Mouse (Mus musculus) cerebellum, postnatal 4 days (tissue): Measurements from ENCODE around the gene Gm10762.
"Not testable (repeated sequence)": the region's sequence is repeated elsewhere in the genome, so short reads cannot be mapped to it uniquely, and the experiment has no call there.

Source experiments
- DNase-seq, 2 experiments: peaks; one replicate each; pipeline ENCODE4 v3.0.0; 2022; ENCODE audit warnings: low spot score in 2 of 2, mixed read lengths in 1 of 2

The Gm10762 gene

DNA sequence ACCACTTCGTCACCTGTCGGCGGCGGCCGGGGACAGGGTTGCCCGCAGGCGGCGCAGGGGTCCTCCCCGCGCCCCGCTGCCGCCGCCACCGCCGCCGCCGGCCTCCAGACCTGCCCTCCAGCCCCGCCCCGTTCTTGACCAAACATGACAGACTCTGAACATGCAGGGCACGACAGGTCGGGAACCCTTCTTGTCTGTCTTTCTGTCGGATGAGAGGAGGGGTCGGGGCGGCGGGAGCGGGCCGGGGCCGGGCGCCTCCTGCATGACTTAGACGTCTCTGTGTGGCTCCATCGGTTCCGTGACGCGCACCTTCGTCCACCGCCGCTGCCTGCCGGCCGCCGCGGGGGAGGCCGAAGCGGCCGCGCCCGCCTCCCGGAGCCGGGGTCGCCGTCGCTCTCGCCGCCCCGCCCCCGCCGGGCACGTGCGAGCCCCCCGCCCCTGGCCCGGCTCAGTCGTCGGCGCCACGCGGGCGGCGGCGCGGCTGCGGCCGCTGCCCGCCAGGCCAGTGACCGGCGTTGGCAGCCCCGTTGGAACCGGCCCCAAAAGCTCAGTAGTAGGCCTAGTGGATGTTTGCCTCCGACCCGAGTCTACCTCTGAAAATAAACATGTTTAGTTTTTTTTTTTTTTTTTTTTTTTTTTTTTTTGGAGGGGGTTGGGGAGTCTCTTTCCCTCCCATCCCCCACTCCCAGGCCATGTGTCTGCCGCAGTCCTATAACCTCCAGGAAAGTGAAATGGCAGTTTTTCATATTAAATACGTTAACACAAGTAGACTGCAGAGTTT lies at the start of gene Gm10762:
Gm10762 (minus strand) TSS at position 65 of the 781 bp plus-strand sequence.
- DNase-seq: peak; percentile 48 to 80

DNA sequence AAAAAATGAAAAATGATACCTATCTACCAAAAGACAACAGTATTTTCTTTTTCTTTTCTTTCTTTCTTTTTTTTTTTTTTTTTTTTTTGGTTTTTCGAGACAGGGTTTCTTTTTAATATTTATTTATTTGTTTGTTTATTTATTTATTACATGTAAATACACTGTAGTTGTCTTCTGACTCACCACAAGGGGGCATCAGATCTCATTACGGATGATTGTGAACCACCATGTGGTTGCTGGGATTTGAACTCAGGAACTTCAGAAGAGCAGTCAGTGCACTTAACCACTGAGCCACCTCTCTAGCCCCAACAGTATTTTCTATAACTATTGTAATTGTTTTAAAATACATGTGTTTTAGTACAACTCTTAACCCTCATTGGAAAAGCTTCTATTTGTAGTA lies 41.3 kb upstream of the Gm10762 start:
- not testable (repeated sequence) for DNase-seq

DNA sequence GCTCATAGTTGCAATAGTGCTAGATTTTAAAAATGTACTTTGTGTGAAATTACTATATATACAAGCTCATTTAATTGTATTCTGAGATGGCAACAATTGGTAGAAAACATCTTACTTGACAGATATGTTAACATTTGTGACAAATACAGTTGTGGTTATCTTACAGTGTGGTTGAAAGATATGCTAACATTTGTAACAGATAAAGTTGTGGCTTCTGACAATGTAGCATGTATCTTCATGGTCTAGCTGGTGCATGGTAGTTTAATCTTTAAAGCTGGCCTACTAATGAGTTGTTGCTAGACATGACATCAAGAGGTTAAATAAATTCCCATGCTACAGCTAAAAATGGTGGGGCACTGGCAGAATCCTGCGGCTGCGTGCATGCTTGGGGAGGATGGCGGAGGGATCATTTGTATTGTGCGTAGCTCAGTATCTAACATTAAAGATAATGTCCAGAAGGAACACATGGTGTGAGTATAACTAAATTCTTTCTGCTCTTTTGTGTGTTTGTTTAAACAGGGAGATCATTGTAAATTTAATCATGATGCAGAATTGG lies 38.7 kb upstream of the Gm10762 start:
- DNase-seq: no peak

DNA sequence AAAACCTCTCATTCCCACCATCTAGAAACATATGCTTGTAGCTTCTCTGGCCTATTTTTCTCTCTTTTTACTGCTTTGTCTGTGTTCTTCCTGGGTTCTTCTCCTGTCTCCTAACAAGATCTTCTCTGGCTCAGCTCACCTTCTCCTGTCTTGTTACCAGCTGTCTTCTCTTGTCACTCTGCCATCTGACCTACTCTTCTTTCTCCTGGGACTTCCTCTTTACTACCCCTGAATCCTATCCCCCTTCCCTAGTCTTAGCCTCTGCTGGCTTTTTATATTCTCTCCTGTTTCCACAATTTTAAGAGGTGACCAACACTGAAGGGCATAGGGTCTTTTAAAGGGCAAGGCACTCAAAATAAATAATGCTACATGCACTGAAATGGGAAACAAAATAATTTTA lies 37.3 kb upstream of the Gm10762 start:
- no peak for DNase-seq

DNA sequence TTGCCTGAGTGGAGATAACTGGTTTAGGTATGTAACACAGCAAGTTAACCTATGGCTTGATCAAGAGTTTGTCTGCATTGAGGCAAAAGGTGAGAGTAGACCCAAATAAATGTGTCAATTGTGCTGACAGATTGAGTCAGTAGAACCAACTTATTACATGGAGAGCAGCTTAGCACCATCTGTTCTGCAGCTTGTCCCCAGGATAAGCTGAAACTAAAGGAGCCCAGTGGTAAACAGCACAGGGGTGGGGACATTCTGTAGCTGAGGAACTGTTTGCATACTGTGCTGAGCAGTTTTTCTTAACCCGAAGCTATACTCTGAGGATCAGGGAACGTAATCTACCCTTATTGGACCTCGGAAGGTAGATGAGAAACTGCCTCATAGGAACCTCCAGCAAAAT lies 17.2 kb upstream of the Gm10762 start:
- DNase-seq: no peak

DNA sequence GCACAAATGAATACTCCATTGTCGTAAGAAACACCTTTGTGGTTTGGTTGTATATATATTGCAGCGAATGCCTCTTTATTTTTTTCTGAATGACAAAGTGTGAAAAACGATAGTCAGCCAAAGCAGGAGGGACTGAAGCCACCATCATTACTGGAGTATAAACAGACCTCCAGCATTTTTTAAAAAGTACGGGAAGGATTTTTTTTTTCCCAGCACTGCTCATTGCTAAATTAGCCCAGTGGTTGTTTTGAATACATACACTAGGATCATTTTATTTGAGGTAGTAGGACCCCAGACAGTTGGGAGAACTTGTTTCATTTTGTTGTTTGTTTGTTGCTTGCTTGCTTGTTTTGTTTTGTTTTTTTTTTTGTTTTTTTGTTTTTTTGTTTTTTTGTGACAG lies 8.0 kb upstream of the Gm10762 start:
- DNase-seq: no peak

DNA sequence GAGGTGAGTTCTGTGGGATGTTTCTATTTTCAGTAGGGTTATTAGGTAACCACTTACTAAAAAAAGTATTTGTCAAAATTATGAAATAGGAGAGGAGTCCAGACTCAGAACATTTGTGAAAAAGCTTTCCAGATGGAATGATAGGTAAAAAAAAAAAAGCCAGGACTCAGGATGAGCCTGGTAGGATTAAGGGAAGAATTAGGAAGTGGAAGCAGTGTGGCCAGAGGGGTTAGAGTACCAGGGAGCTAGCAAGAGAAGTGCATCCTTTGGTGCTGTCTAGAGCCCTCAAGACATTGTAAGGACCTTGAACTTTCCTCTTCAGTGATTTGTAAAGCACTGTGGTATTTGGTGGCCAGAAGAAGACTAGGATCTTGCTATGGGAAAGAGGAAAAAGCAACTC lies 4.8 kb upstream of the Gm10762 start:
- no peak for DNase-seq

DNA sequence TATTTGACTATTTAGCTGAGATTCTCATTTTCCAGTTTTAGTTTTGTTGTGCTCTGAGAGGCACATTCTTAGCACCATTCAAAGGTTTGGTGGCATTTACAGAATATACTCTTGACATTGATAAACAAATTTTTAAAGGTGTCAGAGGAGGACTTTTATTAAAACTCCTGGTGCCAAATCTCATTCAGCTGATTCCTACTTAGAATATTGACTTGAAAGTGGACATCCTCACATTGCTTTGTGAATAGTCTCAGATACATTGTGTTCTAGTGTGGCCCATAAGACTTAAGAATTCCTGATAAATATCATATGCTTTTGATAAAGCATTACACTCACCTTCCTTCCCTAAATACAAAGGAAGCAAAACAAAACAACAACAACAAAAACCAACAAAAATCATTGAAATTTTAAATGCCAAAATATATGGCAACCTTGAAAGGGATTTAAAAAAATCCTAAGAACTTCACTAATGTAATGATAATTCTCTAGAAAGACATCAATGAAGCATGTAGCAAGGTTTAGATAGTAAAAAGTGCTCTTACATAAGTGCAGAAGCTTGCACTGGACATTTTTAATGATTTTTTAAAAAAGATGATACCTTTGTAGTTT lies 1.1 kb upstream of the Gm10762 start:
- DNase-seq: no peak

DNA sequence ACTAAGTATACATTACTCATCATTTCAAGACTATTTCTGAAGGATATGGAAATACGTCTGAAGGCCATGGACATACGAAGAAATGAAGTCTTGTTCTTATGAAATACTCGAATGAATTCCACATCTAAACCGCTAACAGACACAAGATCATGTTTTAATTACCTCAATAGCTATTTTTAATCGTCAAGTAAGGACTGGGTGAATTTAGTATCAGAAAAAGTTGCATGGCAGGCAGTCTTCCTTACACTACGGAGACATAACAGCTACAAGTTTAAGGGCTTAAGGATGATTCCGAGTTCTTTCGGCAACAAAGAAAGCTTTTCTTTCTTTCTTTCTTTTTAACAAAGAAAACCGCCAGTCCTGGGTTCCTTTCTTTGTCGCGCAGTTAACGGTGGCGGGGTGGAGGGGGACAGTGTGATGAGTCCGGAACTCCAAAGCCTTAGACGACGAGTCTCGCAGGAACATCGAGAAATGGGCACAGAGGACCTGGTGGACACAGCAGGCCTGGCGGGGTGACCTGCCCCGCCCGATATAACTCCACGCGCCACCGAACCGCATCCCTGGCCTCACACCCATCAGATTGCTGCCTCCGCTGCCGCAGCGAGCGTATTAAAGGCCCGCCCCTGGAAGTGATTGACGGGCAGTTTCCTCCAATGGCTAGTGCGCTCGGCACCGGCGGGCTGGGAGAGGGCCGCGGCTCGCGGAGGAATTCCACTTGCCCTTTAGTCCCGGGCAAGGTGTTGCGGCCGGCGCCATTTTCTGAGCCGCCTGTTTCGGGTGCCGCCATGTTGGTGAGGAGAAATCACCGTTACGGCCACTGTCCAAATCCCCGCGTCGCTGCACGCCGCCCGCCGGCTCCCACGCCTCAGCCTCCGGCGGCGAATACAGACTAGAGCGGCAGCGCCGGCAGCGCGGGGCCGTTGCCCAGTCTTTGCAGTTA lies 614 bp downstream of the Gm10762 start, which contains the start of gene Zc3h6:
Zc3h6 (plus strand) TSS at position 762 of the 940 bp plus-strand sequence.
- DNase-seq: peak; percentile 99 to 100

DNA sequence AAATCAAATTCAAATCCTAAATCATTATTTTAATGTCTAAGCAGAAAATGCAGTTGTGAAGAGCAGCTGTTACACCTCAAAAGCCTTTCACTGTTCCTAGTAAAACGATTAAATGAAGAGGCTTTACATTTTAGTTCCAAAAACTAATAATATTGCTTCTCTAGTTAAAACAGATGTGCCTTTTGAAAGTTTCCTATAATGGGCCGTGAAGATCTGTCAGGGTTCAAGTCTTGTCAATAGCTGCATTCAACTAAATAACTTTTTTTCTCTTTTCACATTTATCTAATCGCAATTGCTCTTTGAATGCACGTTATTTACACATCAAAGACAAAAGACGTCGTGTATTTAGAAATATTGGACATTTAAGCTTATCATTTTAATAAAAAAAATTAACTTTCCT lies 1.3 kb downstream of the Gm10762 start:
- no peak for DNase-seq

DNA sequence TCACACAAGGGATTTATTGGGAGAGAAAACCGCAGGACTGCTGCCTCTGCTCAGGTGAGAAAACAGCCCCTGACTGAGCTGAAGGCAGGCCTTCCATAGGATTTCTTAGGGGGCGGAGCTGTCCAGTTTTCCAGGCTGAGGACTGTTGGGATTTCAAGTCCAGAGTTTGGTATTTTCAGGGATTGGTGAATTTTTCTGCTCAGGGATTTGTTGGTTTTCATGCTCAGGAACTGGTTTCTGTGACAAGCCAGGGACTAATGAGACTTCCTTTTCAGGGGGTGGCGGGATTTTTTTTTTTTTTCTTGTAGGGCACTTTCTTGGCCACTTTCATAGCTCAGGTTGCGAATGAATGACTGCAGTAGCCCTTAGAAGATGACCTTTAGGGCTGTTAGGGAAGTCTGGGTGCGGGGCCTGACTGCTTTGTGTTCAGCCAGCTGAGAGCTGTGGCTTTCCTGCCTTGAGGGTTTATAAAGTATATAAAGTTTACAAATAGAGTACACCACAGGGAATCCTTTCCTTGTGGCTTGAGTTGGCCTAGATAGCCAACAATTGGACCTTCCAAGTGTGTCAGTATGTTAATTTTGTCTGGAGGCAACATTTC lies 1.9 kb downstream of the Gm10762 start:
- DNase-seq: no peak

DNA sequence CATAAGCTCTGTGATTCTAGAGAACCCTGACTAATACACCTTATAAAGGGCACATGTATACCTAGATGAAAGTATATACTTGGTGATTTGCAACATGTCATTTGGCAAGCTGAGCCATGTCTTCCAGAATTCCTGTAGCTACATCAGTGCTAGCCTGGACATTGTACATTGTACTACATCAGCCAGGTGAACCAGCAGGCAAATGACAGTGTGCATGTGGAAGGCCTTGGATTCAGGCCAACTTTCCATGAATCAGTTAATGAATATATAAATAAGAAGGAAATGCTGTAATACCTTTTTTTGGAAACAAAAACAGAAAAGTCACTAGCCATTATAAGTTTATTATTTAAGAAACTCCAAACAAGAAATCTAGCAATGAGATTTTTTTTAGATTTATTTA lies 13.3 kb downstream of the Gm10762 start:
- DNase-seq: no peak

DNA sequence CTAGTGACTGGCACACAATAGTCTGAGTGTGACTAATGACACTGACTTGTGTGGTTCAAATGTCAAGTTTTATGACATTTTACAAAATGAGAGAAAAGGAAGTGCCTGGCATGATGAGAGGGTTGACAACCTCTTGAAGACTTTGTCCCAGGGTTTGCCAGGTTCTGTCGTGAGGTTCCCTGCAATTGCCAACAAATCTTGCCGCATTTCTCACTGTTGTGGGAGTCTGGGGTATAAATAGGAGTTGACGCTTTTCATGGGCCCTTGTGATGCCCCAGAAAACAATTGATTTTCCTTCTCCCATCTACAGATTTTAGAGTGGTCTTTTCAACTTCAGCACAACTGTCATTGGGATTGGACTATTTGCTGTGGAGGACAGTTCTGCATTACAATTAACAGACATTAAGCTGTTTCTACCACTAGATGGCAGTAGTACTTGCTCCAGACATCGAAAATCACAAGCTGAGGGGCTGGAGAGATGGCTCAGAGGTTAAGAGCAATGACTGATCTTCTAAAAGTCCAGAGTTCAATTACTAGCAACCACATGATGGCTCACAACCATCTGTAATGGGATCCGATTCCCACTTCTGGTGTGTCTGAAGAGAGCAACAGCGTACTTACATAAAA lies 19.4 kb downstream of the Gm10762 start:
- no peak for DNase-seq

DNA sequence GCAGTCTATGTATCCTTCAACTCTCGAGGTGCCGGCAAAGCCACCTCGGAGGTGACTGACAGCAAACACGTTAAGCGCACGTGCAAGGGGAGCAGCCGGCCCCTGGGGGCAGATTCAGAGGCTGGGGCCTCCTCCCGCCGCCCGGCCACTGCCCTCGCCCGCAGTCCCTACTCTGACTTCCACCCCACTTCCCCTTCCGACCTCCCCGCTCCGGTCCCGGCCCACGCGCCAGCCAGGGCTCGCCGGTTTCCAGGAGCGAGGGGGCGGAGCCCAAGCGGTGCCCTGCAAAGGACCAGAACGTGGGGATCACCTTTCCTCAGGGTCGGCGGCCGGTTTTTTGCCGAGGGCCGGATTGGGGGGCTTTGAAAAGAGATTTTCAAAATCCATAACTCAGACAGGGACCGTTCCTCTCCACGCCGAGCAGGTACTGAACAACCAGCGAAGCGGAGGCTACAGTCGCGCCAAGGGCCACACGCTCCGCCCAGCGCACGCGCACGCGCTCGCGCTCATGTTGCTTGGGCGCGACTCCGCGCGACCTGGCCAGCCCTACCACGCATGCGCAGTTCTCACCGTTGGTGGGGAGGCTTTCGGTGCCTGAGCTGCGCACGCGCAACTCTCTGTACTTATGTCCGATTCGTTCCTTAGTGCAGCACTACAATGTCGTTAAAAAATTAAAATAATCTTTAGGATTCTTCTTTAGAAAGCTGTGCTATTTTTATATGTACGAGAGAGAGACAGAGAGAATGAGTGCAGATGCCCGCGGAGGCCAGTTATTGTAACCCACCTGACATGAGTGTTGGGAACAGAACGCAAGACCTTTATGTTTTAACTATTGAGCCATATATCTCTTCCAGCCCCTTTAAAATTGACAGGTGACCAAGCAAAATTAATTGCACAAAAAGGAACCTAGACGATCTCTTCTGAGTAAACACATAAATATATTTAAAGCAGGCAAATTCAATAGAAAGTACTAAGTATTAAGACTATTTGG lies 23.7 kb downstream of the Gm10762 start, which contains the start of gene Zc3h8:
Zc3h8 (minus strand) TSS at position 540 of the 991 bp plus-strand sequence.
- peak; percentile 91 to 96 for DNase-seq

DNA sequence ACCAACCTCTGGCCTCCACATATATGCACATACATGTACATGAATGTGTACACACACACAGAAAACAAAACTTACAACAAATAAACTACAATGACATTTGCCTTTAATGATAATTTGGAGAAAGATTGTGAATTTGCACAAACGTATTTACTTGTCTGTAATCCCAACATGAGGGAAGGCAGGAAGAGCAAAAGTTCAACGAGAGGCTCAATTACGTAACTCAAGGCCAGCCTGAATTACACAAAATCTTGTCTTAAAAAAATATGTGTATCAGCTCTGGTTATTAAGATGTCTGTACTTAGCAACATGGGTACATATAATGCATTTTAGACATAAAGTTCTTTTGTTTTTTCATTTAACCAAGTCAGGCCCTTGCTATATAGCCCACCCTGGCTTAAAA lies 31.3 kb downstream of the Gm10762 start:
- DNase-seq: no peak

DNA sequence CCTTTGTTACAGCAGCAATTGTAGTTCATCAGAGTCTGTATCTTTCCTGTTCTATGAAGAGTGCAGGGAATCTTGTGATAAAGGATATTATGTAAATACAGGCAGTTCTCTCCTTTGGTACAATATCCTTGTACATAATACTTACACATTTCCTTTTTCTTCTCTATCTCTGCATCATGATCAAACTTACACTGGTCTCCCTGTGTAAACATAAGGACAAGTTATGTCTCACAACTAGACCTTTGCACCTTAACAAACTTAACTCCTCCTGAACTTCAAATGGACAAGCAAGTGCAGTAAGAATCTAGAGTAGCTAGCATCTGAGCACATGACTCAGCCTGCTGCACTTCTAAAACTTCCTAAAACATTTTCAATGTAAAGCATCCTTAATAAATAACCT lies 36.8 kb downstream of the Gm10762 start:
- DNase-seq: no peak

DNA sequence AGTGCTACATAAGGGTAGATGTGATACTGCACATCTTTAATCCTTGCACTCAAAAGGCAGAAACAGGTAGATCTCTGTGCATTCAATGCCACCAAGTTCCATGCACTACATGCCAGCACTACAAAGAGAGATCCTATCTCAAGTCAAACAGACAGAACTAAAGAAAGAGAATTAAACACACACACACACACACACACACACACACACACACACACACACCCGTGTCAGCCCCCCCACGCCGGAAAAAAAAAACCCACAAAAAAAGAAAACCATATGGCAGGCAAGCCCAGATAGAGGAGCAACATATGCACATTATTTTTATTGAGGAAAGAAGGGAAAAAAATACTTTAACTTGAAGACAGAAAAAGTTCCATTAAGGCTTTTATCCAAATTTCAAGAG lies 39.1 kb downstream of the Gm10762 start:
- no peak for DNase-seq

DNA sequence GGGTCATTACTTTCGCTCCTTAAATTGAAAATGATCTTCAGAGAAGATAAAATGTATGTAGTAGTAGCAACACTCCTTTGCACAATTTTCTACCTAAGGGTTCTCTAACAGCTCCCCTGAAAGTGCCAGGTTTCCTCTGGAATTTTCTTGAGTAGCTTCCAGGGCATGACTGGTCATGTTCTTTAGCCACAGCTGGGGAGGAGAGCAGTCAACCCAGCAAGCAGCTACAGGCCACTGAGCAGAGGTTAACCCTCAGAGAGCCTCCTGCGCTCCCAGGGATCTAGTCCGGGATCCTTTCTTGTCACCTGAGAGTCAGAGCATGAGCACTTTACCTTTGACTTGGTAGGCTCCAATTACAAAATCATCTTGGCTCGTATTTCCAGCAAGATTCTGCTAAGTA lies 42.7 kb downstream of the Gm10762 start:
- no peak for DNase-seq
